Mouse (Mus musculus) forebrain, embryonic 15.5 days (tissue): Measurements from ENCODE around the gene Fzd1. TPM values are rescaled to one million over a fixed set of nuclear protein-coding genes. Genes with fewer than 3 reads are reported as not detected.

ENCODE experiments used
- ATAC-seq: fragments of 200-750 bp; cut with Nextera tagmentation; replicated peaks from 2 replicates; pipeline ENCODE4 v1.8.0; 2017; ENCODE audit warnings: mild to moderate bottlenecking, moderate TSS enrichment, moderate library complexity
- H3K27ac ChIP-seq: fragments of 300-500 bp; sonication (generic); replicated peaks from 2 replicates; pipeline ENCODE4 v1.5.1; 2015; ENCODE audit warnings: mild to moderate bottlenecking, inconsistent platforms
- H3K27me3 ChIP-seq: fragments of 300-500 bp; sonication (generic); 2 replicates; pipeline ENCODE4 v1.6.1; 2015; ENCODE audit warnings: inconsistent platforms
- H3K36me3 ChIP-seq: fragments of 300-500 bp; sonication (generic); 2 replicates; pipeline ENCODE4 v1.6.1; 2015; ENCODE audit warnings: mild to moderate bottlenecking, inconsistent platforms
- H3K4me1 ChIP-seq: fragments of 300-500 bp; sonication (generic); 2 replicates; pipeline ENCODE4 v1.6.1; 2015; ENCODE audit warnings: inconsistent platforms
- H3K4me2 ChIP-seq: fragments of 300-500 bp; sonication (generic); replicated peaks from 2 replicates; pipeline ENCODE4 v1.6.1; 2015; ENCODE audit warnings: mild to moderate bottlenecking, inconsistent platforms
- H3K4me3 ChIP-seq: fragments of 300-500 bp; sonication (generic); 2 replicates; pipeline ENCODE4 v1.5.1; 2015; ENCODE audit warnings: mild to moderate bottlenecking, inconsistent platforms
- H3K9ac ChIP-seq: fragments of 300-500 bp; sonication (generic); replicated peaks from 2 replicates; pipeline ENCODE4 v1.6.1; 2015; ENCODE audit warnings: mild to moderate bottlenecking, inconsistent platforms
- H3K9me3 ChIP-seq: fragments of 300-500 bp; sonication (generic); 2 replicates; pipeline ENCODE4 v1.6.1; 2016; ENCODE audit warnings: inconsistent platforms
- WGBS: fragments of 180-500 bp; shearing (Covaris S2); methylation state at CpG from one replicate; pipeline ENCODE4 v1.1.7; 2015; ENCODE audit warnings: mixed read lengths; 5-methylcytosine and 5-hydroxymethylcytosine counted together
- microRNA-seq: library from miRNA; unstranded; fragments of <30 nt; microRNA quantifications from one replicate; pipeline ENCODE4, GENCODE M21; 2016
- polyA plus RNA-seq: library from polyadenylated mRNA; unstranded; fragments of >200 nt; fragmentation: Nextera tagmentation; extraction: Ambion mirVana; gene quantifications from 2 replicates; pipeline ENCODE4 v1.2.1, GENCODE M21; 2015

Gene Fzd1
- polyA plus RNA-seq, 1 experiment from 2014 or later = 19.6 TPM

GRCm38 (mm10) chr5:4735461-4735860 is 22.4 kb downstream of the Fzd1 start:
- Histone ChIP-seq H3K4me1 (peaks cover 10% of the 10 kb centered on the region), H3K9ac (no peak overlapping the region), H3K4me3 (no peak overlapping the region), H3K36me3 (no peaks in the 10 kb centered on the region), H3K27ac (no peak overlapping the region), H3K9me3 (no peaks in the 10 kb centered on the region), H3K4me2 (no peak overlapping the region), H3K27me3 (no peaks in the 10 kb centered on the region)
- no peak for ATAC-seq
- 66% methylated on average over 7 of the region's 7 CpGs for WGBS

- no peak for ATAC-seq
- Histone ChIP-seq H3K27ac (no peak overlapping the region), H3K27me3 (no peaks in the 10 kb centered on the region), H3K9me3 (no peaks in the 10 kb centered on the region), H3K9ac (no peak overlapping the region), H3K36me3 (no peaks in the 10 kb centered on the region), H3K4me1 (peaks cover 10% of the 10 kb centered on the region), H3K4me3 (no peak overlapping the region), H3K4me2 (no peak overlapping the region)
- 78% methylated on average over 4 of the region's 4 CpGs for WGBS
These were observed 24.6 kb downstream of the Fzd1 start for GRCm38 (mm10) chr5:4733239-4733638.

GRCm38 (mm10) chr5:4732241-4733229 is 25.3 kb downstream of the Fzd1 start:
- Histone ChIP-seq H3K9me3 (no peaks in the 10 kb centered on the region), H3K4me2 (no peak overlapping the region), H3K4me3 (no peak overlapping the region), H3K27ac (no peak overlapping the region), H3K4me1 (peaks cover 10% of the 10 kb centered on the region), H3K27me3 (no peaks in the 10 kb centered on the region), H3K9ac (no peak overlapping the region), H3K36me3 (no peaks in the 10 kb centered on the region)
- no peak for ATAC-seq
- WGBS = 73% methylated on average over 10 of the region's 10 CpGs

GRCm38 (mm10) chr5:4731743-4732215 is 26.1 kb downstream of the Fzd1 start:
- ATAC-seq = no peak
- Histone ChIP-seq H3K4me3 (no peak overlapping the region), H3K4me2 (no peak overlapping the region), H3K9ac (no peak overlapping the region), H3K4me1 (peaks cover 10% of the 10 kb centered on the region), H3K9me3 (no peaks in the 10 kb centered on the region), H3K27ac (no peak overlapping the region), H3K36me3 (no peaks in the 10 kb centered on the region), H3K27me3 (no peaks in the 10 kb centered on the region)
- 38% methylated on average over 5 of the region's 5 CpGs for WGBS

- Histone ChIP-seq H3K36me3 (no peaks in the 10 kb centered on the region), H3K27ac (no peak overlapping the region), H3K4me1 (peaks cover 10% of the 10 kb centered on the region), H3K27me3 (no peaks in the 10 kb centered on the region), H3K4me3 (no peak overlapping the region), H3K9ac (no peak overlapping the region), H3K9me3 (no peaks in the 10 kb centered on the region), H3K4me2 (no peak overlapping the region)
- no peak for ATAC-seq
- WGBS = 85% methylated on average over 3 of the region's 3 CpGs
These were observed 26.8 kb downstream of the Fzd1 start for GRCm38 (mm10) chr5:4731064-4731463.

Small RNA genes within 50 kb of the gene (microRNA-seq; reads per million reads assigned to microRNA genes)
- gene Gm44483 = not detected
